Mouse (Mus musculus) CD4-positive, CD25-positive, alpha-beta regulatory T cell, adult 2 months (primary cell): ENCODE results near the gene Mapk8ip2.
A peak's percentile ranks its signal among the peaks of the same experiment; 100 is the strongest.

Source experiments
- DNase-seq: peaks from one replicate; pipeline ENCODE4 v3.0.0-alpha.2; 2012; ENCODE audit warnings: low read depth, low spot score

Gene Mapk8ip2

GRCm38 (mm10) chr15:89452906-89453864 lies 528 bp upstream of the Mapk8ip2 start:
- peak; percentile 66 for DNase-seq

GRCm38 (mm10) chr15:89454857-89455256 lies 1.1 kb downstream of the Mapk8ip2 start:
- no peak for DNase-seq

GRCm38 (mm10) chr15:89455642-89456041 lies 1.9 kb downstream of the Mapk8ip2 start:
- no peak for DNase-seq

- peak; percentile 22 for DNase-seq
Measured at GRCm38 (mm10) chr15:89458942-89459341, 5.2 kb downstream of the Mapk8ip2 start.

GRCm38 (mm10) chr15:89459821-89460220 lies 6.1 kb downstream of the Mapk8ip2 start:
- DNase-seq, result no peak

DNA sequence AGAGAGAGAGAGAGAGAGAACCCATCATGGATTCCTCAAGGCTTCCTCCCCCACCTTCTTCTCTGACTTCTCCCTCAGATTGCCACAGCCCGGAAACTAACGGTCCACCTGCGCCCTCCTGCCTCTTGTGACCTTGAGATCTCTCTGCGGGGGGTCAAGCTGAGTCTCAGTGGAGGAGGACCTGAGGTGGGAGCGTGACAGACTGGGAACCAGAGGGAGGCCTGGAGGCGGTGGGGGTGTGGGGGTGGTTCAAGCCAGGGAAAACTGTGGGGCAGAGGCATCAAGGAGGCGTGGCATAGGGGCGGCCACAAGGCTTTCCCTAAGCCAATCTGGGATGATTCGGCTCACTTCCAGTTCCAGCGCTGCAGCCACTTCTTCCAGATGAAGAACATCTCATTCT lies 6.6 kb downstream of the Mapk8ip2 start:
- DNase-seq, result no peak

- no peak for DNase-seq
Measured at GRCm38 (mm10) chr15:89461321-89461720, 7.6 kb downstream of the Mapk8ip2 start.

GRCm38 (mm10) chr15:89462176-89462575 lies 8.5 kb downstream of the Mapk8ip2 start:
- DNase-seq, result no peak

DNA sequence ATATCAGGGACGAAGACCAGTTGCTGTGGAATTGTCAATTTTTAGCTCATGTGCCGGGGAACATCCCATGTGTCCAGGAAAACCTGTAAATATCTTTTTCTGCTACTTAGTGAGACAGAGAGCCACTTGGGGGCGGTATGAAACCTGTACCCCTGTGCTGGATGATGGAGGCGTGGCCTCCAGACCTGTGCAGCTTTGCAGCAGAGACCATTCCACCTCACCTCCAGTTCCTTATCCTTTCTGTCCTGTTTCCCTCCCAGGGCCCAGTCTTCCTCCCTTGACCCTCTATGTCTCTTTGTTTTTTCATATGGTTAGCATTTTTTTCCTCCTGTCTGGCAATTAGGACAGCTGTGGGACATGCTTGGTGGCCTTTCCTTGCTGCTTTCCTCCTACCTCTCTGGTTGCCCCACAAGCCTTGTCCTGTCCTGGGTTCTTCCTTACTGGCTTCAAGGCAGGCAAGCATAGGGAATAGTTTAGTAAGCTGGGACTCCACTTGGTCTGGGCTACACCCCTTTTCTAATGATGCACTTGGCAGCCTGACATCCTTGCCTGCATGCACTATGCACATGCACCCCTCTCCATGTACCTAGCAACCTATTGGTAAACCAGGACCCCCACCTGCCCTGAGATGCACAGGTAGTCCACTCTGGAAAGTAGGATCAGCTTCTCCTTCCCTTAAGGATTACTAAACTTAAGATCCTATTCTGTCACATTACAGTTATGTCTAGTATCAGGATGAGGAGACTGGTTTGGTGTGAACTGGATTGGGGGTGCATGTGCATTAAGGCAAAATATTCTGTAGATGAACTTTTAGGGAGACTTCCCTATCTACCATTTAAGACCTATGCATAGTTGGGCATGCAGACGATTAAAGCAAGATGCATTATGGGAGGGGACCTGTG lies 9.9 kb downstream of the Mapk8ip2 start:
- peak; percentile 30 for DNase-seq

DNA sequence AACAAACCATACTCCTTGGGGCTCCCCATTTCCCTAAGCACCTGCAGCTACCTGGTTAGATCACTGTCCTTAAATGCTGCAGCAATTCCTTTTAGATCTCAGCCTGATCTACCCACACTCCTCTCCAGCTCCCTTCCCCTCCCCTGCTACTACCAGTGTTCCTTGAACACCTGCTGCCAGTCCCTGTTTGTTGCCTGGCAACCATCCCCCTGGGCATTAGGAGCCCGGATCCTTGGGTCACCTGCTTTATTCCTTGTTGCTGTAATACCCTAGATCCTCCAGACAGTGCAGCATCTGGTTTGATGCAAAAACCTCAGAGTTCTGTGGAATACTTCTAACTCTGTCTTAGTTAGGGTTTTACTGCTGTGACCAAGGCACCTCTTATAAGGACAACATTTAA lies 11.3 kb downstream of the Mapk8ip2 start:
- DNase-seq, result no peak

DNA sequence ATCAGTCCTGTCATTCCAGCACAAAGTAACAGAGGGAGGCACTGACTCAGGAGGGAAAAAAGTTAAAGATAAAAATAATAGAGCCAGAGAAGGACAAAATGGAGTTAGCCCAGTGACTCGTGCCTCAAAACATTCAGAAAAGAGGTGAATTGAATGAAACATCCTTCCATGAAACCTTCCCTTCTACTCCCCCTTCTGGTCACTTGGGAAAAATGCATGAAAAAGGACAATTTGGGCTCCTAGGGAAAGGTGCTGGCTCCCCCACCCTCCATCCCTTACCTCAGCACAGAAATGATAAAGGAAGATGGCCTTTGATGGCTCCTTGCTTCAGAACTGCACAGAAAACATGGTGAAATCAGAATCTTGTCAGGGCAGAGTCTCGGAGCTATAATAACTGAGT lies 14.9 kb downstream of the Mapk8ip2 start:
- peak; percentile 57 for DNase-seq

GRCm38 (mm10) chr15:89471476-89471875 lies 17.8 kb downstream of the Mapk8ip2 start:
- no peak for DNase-seq

- DNase-seq, result no peak
Measured at GRCm38 (mm10) chr15:89473370-89473769, 19.7 kb downstream of the Mapk8ip2 start.

- no peak for DNase-seq
Measured at GRCm38 (mm10) chr15:89473921-89474320, 20.2 kb downstream of the Mapk8ip2 start.

- no peak for DNase-seq
Measured at GRCm38 (mm10) chr15:89474596-89475292, 21.0 kb downstream of the Mapk8ip2 start.

DNA sequence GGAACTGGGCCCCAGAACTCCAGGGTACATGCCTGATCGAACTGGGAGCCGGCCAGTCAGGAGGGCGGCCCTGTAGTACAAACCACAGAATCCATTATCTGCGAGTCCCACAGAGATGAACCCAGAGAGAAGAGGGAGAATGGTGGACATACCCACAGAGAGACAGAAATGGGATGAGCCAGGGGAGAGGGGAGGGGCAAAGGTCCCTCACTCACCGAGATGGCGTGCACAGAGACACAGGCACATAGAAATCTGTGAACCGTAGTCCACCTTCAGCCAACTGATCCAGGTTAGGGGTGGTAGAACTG lies 21.5 kb downstream of the Mapk8ip2 start:
- no peak for DNase-seq

GRCm38 (mm10) chr15:89475611-89476474 lies 22.1 kb downstream of the Mapk8ip2 start:
- DNase-seq, result peak; percentile 95

GRCm38 (mm10) chr15:89476475-89476815 lies 22.7 kb downstream of the Mapk8ip2 start:
- peak; percentile 66 for DNase-seq

DNA sequence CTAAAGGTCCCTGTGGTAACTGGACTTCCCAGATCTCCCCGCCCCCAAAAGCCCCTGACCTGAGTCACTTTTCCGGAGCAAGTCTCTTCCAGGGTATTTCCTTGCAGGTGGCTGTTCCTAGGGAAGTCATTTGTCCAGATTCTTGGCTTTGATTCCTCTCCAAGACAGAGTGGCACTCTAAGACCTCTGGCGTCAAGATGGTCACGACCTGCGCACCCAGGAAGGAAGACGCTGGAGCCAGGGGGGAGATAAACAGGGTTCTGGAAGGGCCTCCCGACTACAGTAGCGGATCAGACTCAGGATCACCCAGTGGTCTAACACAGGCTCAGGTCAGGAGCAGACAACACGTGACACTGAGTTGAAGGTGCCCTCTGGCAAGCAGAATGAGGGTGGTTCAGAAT lies 23.4 kb downstream of the Mapk8ip2 start, which contains the start of gene Arsa:
TSS of gene Arsa (minus strand) at position 335 of the 401 bp plus-strand sequence.
- DNase-seq, result no peak

GRCm38 (mm10) chr15:89477806-89478205 lies 24.1 kb downstream of the Mapk8ip2 start:
- DNase-seq, result no peak

DNA sequence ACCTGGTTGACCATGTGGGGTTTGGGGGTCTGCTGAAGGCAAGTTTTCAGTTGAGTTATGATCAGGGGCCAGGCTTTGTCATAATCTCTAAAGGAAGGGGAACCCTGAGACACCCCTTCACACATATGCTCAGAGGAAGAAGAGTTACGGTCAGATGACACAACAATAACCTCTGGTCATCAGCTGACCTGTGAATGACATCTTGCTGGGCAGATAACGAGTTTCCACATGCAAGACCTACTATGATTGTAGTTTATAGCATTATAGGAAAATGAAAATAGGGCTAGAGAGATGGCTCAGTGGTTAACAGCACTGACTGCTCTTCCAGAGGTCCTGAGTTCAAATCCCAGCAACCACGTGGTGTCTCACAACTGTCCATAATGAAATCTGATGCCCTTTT lies 24.9 kb downstream of the Mapk8ip2 start:
- DNase-seq, result no peak
